Mouse (Mus musculus) forebrain, embryonic 13.5 days (tissue): ENCODE measurements at regions not wholly inside any gene's neighbourhood (a gene's known extent, or its start where the extent isn't known, plus 50 kb on each side); places are given as distances from the start of the nearest gene placed in this dataset. TPM values are rescaled to one million over a fixed set of nuclear protein-coding genes. Genes with fewer than 3 reads are reported as not detected.

Source experiments
- ATAC-seq: fragments of 200-750 bp; cut with Nextera tagmentation; 2 replicates; pipeline ENCODE4 v1.8.0; 2017
- H3K27ac ChIP-seq: fragments of 300-500 bp; sonication (generic); 2 replicates; pipeline ENCODE4 v1.5.1; 2015; ENCODE audit warnings: inconsistent platforms, mild to moderate bottlenecking, moderate library complexity
- H3K27me3 ChIP-seq: fragments of 300-500 bp; sonication (generic); 2 replicates; pipeline ENCODE4 v1.6.1; 2015; ENCODE audit warnings: mild to moderate bottlenecking, inconsistent platforms
- H3K36me3 ChIP-seq: fragments of 300-500 bp; sonication (generic); 2 replicates; pipeline ENCODE4 v1.6.1; 2015; ENCODE audit warnings: mild to moderate bottlenecking, inconsistent platforms; ENCODE audit not compliant: poor library complexity, severe bottlenecking
- H3K4me1 ChIP-seq: fragments of 300-500 bp; sonication (generic); 2 replicates; pipeline ENCODE4 v1.6.1; 2015; ENCODE audit warnings: inconsistent platforms
- H3K4me2 ChIP-seq: fragments of 300-500 bp; sonication (generic); 2 replicates; pipeline ENCODE4 v1.6.1; 2015; ENCODE audit warnings: inconsistent platforms, mild to moderate bottlenecking, moderate library complexity
- H3K4me3 ChIP-seq: fragments of 300-500 bp; sonication (generic); 2 replicates; pipeline ENCODE4 v1.5.1; 2015; ENCODE audit warnings: mild to moderate bottlenecking, inconsistent platforms
- H3K9ac ChIP-seq: fragments of 300-500 bp; sonication (generic); 2 replicates; pipeline ENCODE4 v1.6.1; 2015; ENCODE audit warnings: mild to moderate bottlenecking, inconsistent platforms
- H3K9me3 ChIP-seq: fragments of 300-500 bp; sonication (generic); replicated peaks from 2 replicates; pipeline ENCODE4 v1.6.1; 2016; ENCODE audit warnings: inconsistent platforms
- WGBS: fragments of 180-500 bp; shearing (Covaris S2); methylation state at CpG from one replicate; pipeline ENCODE4 v1.1.7; 2015; 5-methylcytosine and 5-hydroxymethylcytosine counted together
- microRNA-seq: library from miRNA; unstranded; fragments of <30 nt; microRNA quantifications from one replicate; pipeline ENCODE4, GENCODE M21; 2016

DNA sequence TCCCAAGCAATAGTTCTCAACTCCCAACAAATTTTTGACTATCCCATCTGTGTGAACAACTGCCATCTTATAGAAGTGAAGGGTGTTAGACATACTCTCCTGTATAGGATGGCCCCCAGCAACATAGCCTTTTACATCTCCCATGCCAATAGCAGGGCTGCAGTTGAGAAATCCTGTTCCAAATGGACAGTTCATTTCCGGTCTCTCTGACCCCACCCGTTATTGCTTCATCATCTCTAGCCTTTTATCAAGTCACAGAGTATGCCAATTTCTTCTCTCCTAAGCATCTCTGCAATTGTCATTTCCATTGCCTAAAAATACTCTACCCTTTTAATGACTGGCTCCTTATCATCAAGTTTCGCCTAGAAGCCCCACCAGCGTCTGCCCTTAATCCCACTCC, 64.8 kb upstream of the Gm9747 start:
- no peaks in the 10 kb centered on the region for H3K27me3 ChIP-seq
- no peaks in the 10 kb centered on the region for H3K9me3 ChIP-seq
- no peak for ATAC-seq
- no peak overlapping the region for H3K4me3 ChIP-seq
- H3K4me2 ChIP-seq, result no peak overlapping the region
- no peaks in the 10 kb centered on the region for H3K36me3 ChIP-seq
- H3K9ac ChIP-seq, result no peak overlapping the region
- WGBS, result 90% methylated on average over 4 of the region's 4 CpGs
- no peak overlapping the region for H3K27ac ChIP-seq
- H3K4me1 ChIP-seq, result no peaks in the 10 kb centered on the region

GRCm38 (mm10) chr1:82168949-82169348, 64.0 kb upstream of the Gm9747 start:
- Histone ChIP-seq H3K4me1 (no peaks in the 10 kb centered on the region), H3K36me3 (no peaks in the 10 kb centered on the region), H3K9me3 (no peaks in the 10 kb centered on the region), H3K27me3 (no peaks in the 10 kb centered on the region), H3K4me2 (no peak overlapping the region), H3K4me3 (no peak overlapping the region), H3K27ac (no peak overlapping the region), H3K9ac (no peak overlapping the region)
- ATAC-seq, result no peak
- 100% methylated on average over 2 of the region's 2 CpGs for WGBS

DNA sequence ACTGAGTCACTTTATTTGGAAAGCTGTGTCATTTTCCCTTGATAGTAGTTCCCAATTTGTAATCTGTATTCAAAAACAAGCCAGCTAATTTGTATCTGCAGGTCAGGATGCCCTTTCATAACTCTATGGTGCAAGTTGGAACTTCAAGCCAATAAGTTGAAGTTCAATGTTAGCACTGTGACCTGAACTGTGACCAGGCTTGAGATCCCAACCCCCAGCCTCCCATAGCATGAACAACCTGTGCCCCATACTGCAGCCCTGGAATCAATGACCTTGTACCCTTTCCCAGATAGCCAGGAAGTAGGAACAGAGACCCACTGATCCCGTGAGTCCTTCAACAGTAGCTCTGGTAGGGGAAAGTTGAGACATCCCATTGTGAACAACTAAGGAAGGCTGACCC, 52.5 kb upstream of the Gm9747 start:
- 88% methylated on average over 1 of the region's 1 CpGs for WGBS
- ATAC-seq, result no peak
- Histone ChIP-seq H3K36me3 (no peaks in the 10 kb centered on the region), H3K4me2 (no peak overlapping the region), H3K9ac (no peak overlapping the region), H3K4me1 (no peaks in the 10 kb centered on the region), H3K4me3 (no peak overlapping the region), H3K9me3 (no peaks in the 10 kb centered on the region), H3K27ac (no peak overlapping the region), H3K27me3 (no peaks in the 10 kb centered on the region)

Small RNAs in the stretch of these regions (microRNA-seq; reads per million reads assigned to microRNA genes)
- not detected for gene Mir6344
